Mouse (Mus musculus): ENCODE measurements around the gene Ezr. TPM values are rescaled to one million over a fixed set of nuclear protein-coding genes. Genes with fewer than 3 reads are reported as not detected.

The Ezr gene
- polyA plus RNA-seq, 1 experiment from 2014 or later, result 43.6 TPM

GRCm38 (mm10) chr17:6746452-6747231, 35.9 kb downstream of the Ezr start:
- no peaks in the 10 kb centered on the region for H3K79me2 ChIP-seq (ENCODE audit: inconsistent target)
- H3K27ac ChIP-seq, result peak overlapping the region; percentile 34
- WGBS (ENCODE audit: missing documents), result 9% methylated on average over 9 of the region's 9 CpGs
- H3K4me3 ChIP-seq (ENCODE audit: inconsistent target), result no peak overlapping the region
- peaks cover 7% of the 10 kb centered on the region; the same call in 1 of the 2 replicates for H3K36me3 ChIP-seq (ENCODE audit: inconsistent target)

GRCm38 (mm10) chr17:6745975-6746374, 36.6 kb downstream of the Ezr start:
- Histone ChIP-seq H3K36me3 (ENCODE audit: inconsistent target) (0 out of 2 replicates have a peak, but pooled peaks cover under 1% of the 10 kb centered on the region), H3K27ac (no peak overlapping the region)

GRCm38 (mm10) chr17:6745503-6745902, 37.1 kb downstream of the Ezr start:
- 65% methylated on average over 5 of the region's 5 CpGs for WGBS (ENCODE audit: missing documents)
- H3K79me2 ChIP-seq (ENCODE audit: inconsistent target), result no peaks in the 10 kb centered on the region
- H3K4me3 ChIP-seq (ENCODE audit: inconsistent target), result no peak overlapping the region
- peaks cover 3% of the 10 kb centered on the region; the same call in 1 of the 2 replicates for H3K36me3 ChIP-seq (ENCODE audit: inconsistent target)
- no peak overlapping the region for H3K27ac ChIP-seq

More at GRCm38 (mm10) chr17:6745975-6746374, 36.6 kb downstream of the Ezr start:
- Histone ChIP-seq H3K79me2 (ENCODE audit: inconsistent target) (no peaks in the 10 kb centered on the region), H3K4me3 (ENCODE audit: inconsistent target) (no peak overlapping the region)
- WGBS (ENCODE audit: missing documents), result 41% methylated on average over 9 of the region's 9 CpGs

- Histone ChIP-seq H3K36me3 (ENCODE audit: inconsistent target) (peaks cover 6% of the 10 kb centered on the region; the same call in 1 of the 2 replicates), H3K79me2 (ENCODE audit: inconsistent target) (no peaks in the 10 kb centered on the region), H3K4me3 (ENCODE audit: inconsistent target) (no peak overlapping the region), H3K27ac (no peak overlapping the region)
- 97% methylated on average over 11 of the region's 14 CpGs for WGBS (ENCODE audit: missing documents)
Measured at GRCm38 (mm10) chr17:6744871-6745270, 37.7 kb downstream of the Ezr start.

- Histone ChIP-seq H3K27ac (no peak overlapping the region), H3K79me2 (ENCODE audit: inconsistent target) (no peaks in the 10 kb centered on the region), H3K36me3 (ENCODE audit: inconsistent target) (peaks cover 8% of the 10 kb centered on the region; the same call in 1 of the 2 replicates), H3K4me3 (ENCODE audit: inconsistent target) (no peak overlapping the region)
- 84% methylated on average over 9 of the region's 9 CpGs for WGBS (ENCODE audit: missing documents)
Measured at GRCm38 (mm10) chr17:6744366-6744765, 38.2 kb downstream of the Ezr start.

- H3K36me3 ChIP-seq (ENCODE audit: inconsistent target), result peaks cover 13% of the 10 kb centered on the region; the same call in 1 of the 2 replicates
Measured at GRCm38 (mm10) chr17:6743787-6744239, 38.8 kb downstream of the Ezr start.

GRCm38 (mm10) chr17:6743039-6743575, 39.5 kb downstream of the Ezr start:
- Histone ChIP-seq H3K4me3 (ENCODE audit: inconsistent target) (no peak overlapping the region), H3K36me3 (ENCODE audit: inconsistent target) (peaks cover 13% of the 10 kb centered on the region; the same call in 1 of the 2 replicates), H3K79me2 (ENCODE audit: inconsistent target) (no peaks in the 10 kb centered on the region), H3K27ac (no peak overlapping the region)
- WGBS (ENCODE audit: missing documents), result 68% methylated on average over 11 of the region's 11 CpGs

More at GRCm38 (mm10) chr17:6743787-6744239, 38.8 kb downstream of the Ezr start:
- 51% methylated on average over 11 of the region's 11 CpGs for WGBS (ENCODE audit: missing documents)
- no peak overlapping the region for H3K27ac ChIP-seq
- H3K79me2 ChIP-seq (ENCODE audit: inconsistent target), result no peaks in the 10 kb centered on the region
- H3K4me3 ChIP-seq (ENCODE audit: inconsistent target), result no peak overlapping the region

GRCm38 (mm10) chr17:6742083-6743038, 40.2 kb downstream of the Ezr start:
- no peak overlapping the region for H3K4me3 ChIP-seq (ENCODE audit: inconsistent target)
- 52% methylated on average over 33 of the region's 33 CpGs for WGBS (ENCODE audit: missing documents)
- H3K36me3 ChIP-seq (ENCODE audit: inconsistent target), result peaks cover 13% of the 10 kb centered on the region; the same call in 1 of the 2 replicates
- H3K27ac ChIP-seq, result no peak overlapping the region
- no peaks in the 10 kb centered on the region for H3K79me2 ChIP-seq (ENCODE audit: inconsistent target)

GRCm38 (mm10) chr17:6741271-6741670, 41.3 kb downstream of the Ezr start:
- no peak overlapping the region for H3K27ac ChIP-seq
- peaks cover 13% of the 10 kb centered on the region; the same call in 1 of the 2 replicates for H3K36me3 ChIP-seq (ENCODE audit: inconsistent target)
- H3K79me2 ChIP-seq (ENCODE audit: inconsistent target), result no peaks in the 10 kb centered on the region
- 93% methylated on average over 12 of the region's 12 CpGs for WGBS (ENCODE audit: missing documents)
- H3K4me3 ChIP-seq (ENCODE audit: inconsistent target), result no peak overlapping the region

GRCm38 (mm10) chr17:6740331-6741170, 42.0 kb downstream of the Ezr start:
- H3K79me2 ChIP-seq (ENCODE audit: inconsistent target), result no peaks in the 10 kb centered on the region
- H3K36me3 ChIP-seq (ENCODE audit: inconsistent target), result peaks cover 13% of the 10 kb centered on the region; the same call in 1 of the 2 replicates
- no peak overlapping the region for H3K4me3 ChIP-seq (ENCODE audit: inconsistent target)
- 96% methylated on average over 19 of the region's 19 CpGs for WGBS (ENCODE audit: missing documents)
- H3K27ac ChIP-seq, result no peak overlapping the region

- H3K36me3 ChIP-seq (ENCODE audit: inconsistent target), result peaks cover 13% of the 10 kb centered on the region; the same call in 1 of the 2 replicates
- no peak overlapping the region for H3K27ac ChIP-seq
- no peak overlapping the region for H3K4me3 ChIP-seq (ENCODE audit: inconsistent target)
- 91% methylated on average over 15 of the region's 15 CpGs for WGBS (ENCODE audit: missing documents)
- no peaks in the 10 kb centered on the region for H3K79me2 ChIP-seq (ENCODE audit: inconsistent target)
Measured at GRCm38 (mm10) chr17:6739756-6740155, 42.8 kb downstream of the Ezr start.

GRCm38 (mm10) chr17:6739266-6739665, 43.3 kb downstream of the Ezr start:
- Histone ChIP-seq H3K4me3 (ENCODE audit: inconsistent target) (no peak overlapping the region), H3K79me2 (ENCODE audit: inconsistent target) (no peaks in the 10 kb centered on the region), H3K36me3 (ENCODE audit: inconsistent target) (peaks cover 13% of the 10 kb centered on the region; the same call in 1 of the 2 replicates), H3K27ac (no peak overlapping the region)
- 84% methylated on average over 13 of the region's 13 CpGs for WGBS (ENCODE audit: missing documents)

GRCm38 (mm10) chr17:6738836-6739235, 43.7 kb downstream of the Ezr start:
- H3K36me3 ChIP-seq (ENCODE audit: inconsistent target), result peaks cover 13% of the 10 kb centered on the region; the same call in 1 of the 2 replicates
- no peaks in the 10 kb centered on the region for H3K79me2 ChIP-seq (ENCODE audit: inconsistent target)
- 82% methylated on average over 7 of the region's 7 CpGs for WGBS (ENCODE audit: missing documents)

More at GRCm38 (mm10) chr17:6738836-6739235, 43.7 kb downstream of the Ezr start:
- Histone ChIP-seq H3K4me3 (ENCODE audit: inconsistent target) (no peak overlapping the region), H3K27ac (no peak overlapping the region)
